Mouse (Mus musculus) small intestine, adult 2 months (tissue): Measurements from ENCODE around the gene Shkbp1.

Source experiments
- CTCF ChIP-seq: fragments of 200-500 bp; IDR thresholded peaks from 2 replicates; pipeline ENCODE4 v1.5.1; 2012; ENCODE audit warnings: low read depth, mild to moderate bottlenecking, control low read depth, inconsistent platforms, low read length, moderate library complexity, mixed read lengths; ENCODE audit not compliant: insufficient replicate concordance, insufficient read length; ENCODE audit errors: extremely low read depth
- POLR2A ChIP-seq: fragments of 200-500 bp; IDR thresholded peaks from 2 replicates; pipeline ENCODE4 v1.6.1; 2012; ENCODE audit warnings: low read depth, mild to moderate bottlenecking, control low read depth, inconsistent platforms, low read length, moderate library complexity

- TF ChIP-seq POLR2A (no peak), CTCF (no peak)
Observed at GRCm38 (mm10) chr7:27354783-27355182, 1.0 kb downstream of the Shkbp1 start.
